Mouse (Mus musculus) liver, embryonic 11.5 days (tissue): ENCODE measurements at regions not wholly inside any gene's neighbourhood (a gene's known extent, or its start where the extent isn't known, plus 50 kb on each side); places are given as distances from the start of the nearest gene placed in this dataset.

Experiments used
- ATAC-seq: fragments of 200-750 bp; cut with Nextera tagmentation; replicated peaks from 2 replicates; pipeline ENCODE4 v1.8.0; 2017; ENCODE audit warnings: moderate number of reproducible peaks, mild to moderate bottlenecking, moderate TSS enrichment, moderate library complexity; ENCODE audit not compliant: low FRiP score
- DNase-seq: peaks from one replicate; pipeline ENCODE4 v3.0.0-alpha.2; 2017; ENCODE audit warnings: low spot score
- H3K27ac ChIP-seq: fragments of 300-500 bp; sonication (generic); 2 replicates; pipeline ENCODE4 v1.5.1; 2014; ENCODE audit warnings: mild to moderate bottlenecking, low read depth, low read length, control low read depth
- H3K27me3 ChIP-seq: fragments of 300-500 bp; sonication (generic); replicated peaks from 2 replicates; pipeline ENCODE4 v1.6.1; 2014; ENCODE audit warnings: low read length, mixed read lengths; ENCODE audit not compliant: control insufficient read depth, insufficient read depth
- H3K36me3 ChIP-seq: fragments of 300-500 bp; sonication (generic); 2 replicates; pipeline ENCODE4 v1.6.1; 2014; ENCODE audit warnings: mild to moderate bottlenecking, low read length, moderate library complexity, mixed read lengths; ENCODE audit not compliant: control insufficient read depth, insufficient read depth
- H3K4me1 ChIP-seq: fragments of 300-500 bp; sonication (generic); replicated peaks from 2 replicates; pipeline ENCODE4 v1.6.1; 2014; ENCODE audit warnings: low read length, mixed read lengths; ENCODE audit not compliant: control insufficient read depth, insufficient read depth
- H3K4me2 ChIP-seq: fragments of 300-500 bp; sonication (generic); 2 replicates; pipeline ENCODE4 v1.6.1; 2014; ENCODE audit warnings: mild to moderate bottlenecking, control low read depth, moderate library complexity
- H3K4me3 ChIP-seq: fragments of 300-500 bp; sonication (generic); 2 replicates; pipeline ENCODE4 v1.5.1; 2014; ENCODE audit warnings: low read depth, low read length, control low read depth
- H3K9ac ChIP-seq: fragments of 300-500 bp; sonication (generic); 2 replicates; pipeline ENCODE4 v1.6.1; 2014; ENCODE audit warnings: low read depth, low read length, control low read depth
- H3K9me3 ChIP-seq: fragments of 300-500 bp; sonication (generic); 2 replicates; pipeline ENCODE4 v1.6.1; 2016; ENCODE audit warnings: low read length, inconsistent platforms, mixed read lengths; ENCODE audit not compliant: control insufficient read depth
- WGBS: fragments of 180-500 bp; shearing (Covaris S2); extraction: QIAGEN DNeasy Blood & Tissue Kit; methylation state at CpG from one replicate; pipeline ENCODE4 v1.1.7; 2014; 5-methylcytosine and 5-hydroxymethylcytosine counted together

- Histone ChIP-seq H3K4me1 (no peaks in the 10 kb centered on the region), H3K36me3 (no peaks in the 10 kb centered on the region), H3K9ac (no peak overlapping the region), H3K9me3 (no peaks in the 10 kb centered on the region), H3K4me3 (no peak overlapping the region), H3K4me2 (no peak overlapping the region), H3K27me3 (no peaks in the 10 kb centered on the region), H3K27ac (no peak overlapping the region)
- 76% methylated on average over 4 of the region's 4 CpGs for WGBS
- no peak for DNase-seq
- ATAC-seq = no peak
Observed at GRCm38 (mm10) chr8:102500751-102501150, 284.7 kb downstream of the Cdh11 start.

- no peaks in the 10 kb centered on the region for H3K9me3 ChIP-seq
- no peaks in the 10 kb centered on the region for H3K36me3 ChIP-seq
- H3K27ac ChIP-seq = no peak overlapping the region
- ATAC-seq (no peak), DNase-seq (no peak)
- H3K4me3 ChIP-seq = no peak overlapping the region
- no peaks in the 10 kb centered on the region for H3K4me1 ChIP-seq
- 77% methylated on average over 3 of the region's 3 CpGs for WGBS
- no peak overlapping the region for H3K9ac ChIP-seq
- H3K4me2 ChIP-seq = no peak overlapping the region
- H3K27me3 ChIP-seq = no peaks in the 10 kb centered on the region
Observed at GRCm38 (mm10) chr8:102500202-102500601, 285.2 kb downstream of the Cdh11 start.

- Histone ChIP-seq H3K4me2 (no peak overlapping the region), H3K9ac (no peak overlapping the region), H3K36me3 (no peaks in the 10 kb centered on the region), H3K27me3 (no peaks in the 10 kb centered on the region), H3K4me1 (no peaks in the 10 kb centered on the region), H3K27ac (no peak overlapping the region), H3K4me3 (no peak overlapping the region), H3K9me3 (no peaks in the 10 kb centered on the region)
- ATAC-seq (no peak), DNase-seq (no peak)
- 68% methylated on average over 4 of the region's 4 CpGs for WGBS
Observed at GRCm38 (mm10) chr8:102499091-102499490, 286.4 kb downstream of the Cdh11 start.

GRCm38 (mm10) chr8:102497160-102497559, 288.3 kb downstream of the Cdh11 start:
- 82% methylated on average over 5 of the region's 5 CpGs for WGBS
- DNase-seq = no peak
- no peak overlapping the region for H3K27ac ChIP-seq

GRCm38 (mm10) chr8:102496698-102497097, 288.7 kb downstream of the Cdh11 start:
- H3K9me3 ChIP-seq = no peaks in the 10 kb centered on the region
- H3K4me2 ChIP-seq = no peak overlapping the region
- H3K36me3 ChIP-seq = no peaks in the 10 kb centered on the region
- ATAC-seq (no peak), DNase-seq (no peak)
- no peaks in the 10 kb centered on the region for H3K27me3 ChIP-seq
- H3K9ac ChIP-seq = no peak overlapping the region
- H3K4me1 ChIP-seq = no peaks in the 10 kb centered on the region
- H3K27ac ChIP-seq = no peak overlapping the region
- no peak overlapping the region for H3K4me3 ChIP-seq

More at GRCm38 (mm10) chr8:102497160-102497559, 288.3 kb downstream of the Cdh11 start:
- H3K9ac ChIP-seq = no peak overlapping the region
- no peaks in the 10 kb centered on the region for H3K9me3 ChIP-seq
- no peaks in the 10 kb centered on the region for H3K36me3 ChIP-seq
- H3K4me1 ChIP-seq = no peaks in the 10 kb centered on the region
- no peak overlapping the region for H3K4me2 ChIP-seq
- no peak for ATAC-seq
- no peak overlapping the region for H3K4me3 ChIP-seq
- no peaks in the 10 kb centered on the region for H3K27me3 ChIP-seq

GRCm38 (mm10) chr8:102496021-102496420, 289.4 kb downstream of the Cdh11 start:
- Histone ChIP-seq H3K36me3 (no peaks in the 10 kb centered on the region), H3K4me1 (no peaks in the 10 kb centered on the region), H3K27me3 (no peaks in the 10 kb centered on the region), H3K27ac (no peak overlapping the region), H3K4me3 (no peak overlapping the region), H3K9ac (no peak overlapping the region), H3K9me3 (no peaks in the 10 kb centered on the region), H3K4me2 (no peak overlapping the region)
- WGBS = 57% methylated on average over 1 of the region's 1 CpGs
- ATAC-seq = no peak
- DNase-seq = no peak

- Histone ChIP-seq H3K9me3 (no peaks in the 10 kb centered on the region), H3K4me1 (no peaks in the 10 kb centered on the region), H3K36me3 (no peaks in the 10 kb centered on the region), H3K9ac (no peak overlapping the region), H3K4me2 (no peak overlapping the region), H3K27me3 (no peaks in the 10 kb centered on the region), H3K4me3 (no peak overlapping the region), H3K27ac (no peak overlapping the region)
- DNase-seq = no peak
- ATAC-seq = no peak
Observed at GRCm38 (mm10) chr8:102491015-102491414, 294.4 kb downstream of the Cdh11 start.

- H3K4me1 ChIP-seq = no peaks in the 10 kb centered on the region
- WGBS = 89% methylated on average over 1 of the region's 1 CpGs
- no peaks in the 10 kb centered on the region for H3K27me3 ChIP-seq
- no peak overlapping the region for H3K4me2 ChIP-seq
- no peak overlapping the region for H3K9ac ChIP-seq
- ATAC-seq = no peak
- H3K27ac ChIP-seq = no peak overlapping the region
- no peak overlapping the region for H3K4me3 ChIP-seq
- H3K36me3 ChIP-seq = no peaks in the 10 kb centered on the region
- no peak for DNase-seq
- no peaks in the 10 kb centered on the region for H3K9me3 ChIP-seq
Observed at GRCm38 (mm10) chr8:102488284-102488683, 297.2 kb downstream of the Cdh11 start.

GRCm38 (mm10) chr8:102487796-102488195, 297.6 kb downstream of the Cdh11 start:
- H3K36me3 ChIP-seq = no peaks in the 10 kb centered on the region
- no peak overlapping the region for H3K4me3 ChIP-seq
- H3K4me1 ChIP-seq = no peaks in the 10 kb centered on the region
- no peak overlapping the region for H3K4me2 ChIP-seq
- no peak overlapping the region for H3K27ac ChIP-seq
- H3K9ac ChIP-seq = no peak overlapping the region
- DNase-seq = no peak
- no peaks in the 10 kb centered on the region for H3K9me3 ChIP-seq
- WGBS = 75% methylated on average over 6 of the region's 6 CpGs
- H3K27me3 ChIP-seq = no peaks in the 10 kb centered on the region
- ATAC-seq = no peak
